Mouse (Mus musculus): ENCODE data around the gene Lmo3.
A peak's percentile ranks its signal among the peaks of the same experiment; 100 is the strongest.

The Lmo3 gene

GRCm38 (mm10) chr6:138422671-138423321 is 159.0 kb downstream of the Lmo3 start:
- peak in 1 of 2 experiments; percentile 10 for DNase-seq (ENCODE audit: low spot score in 2 of 2)

- DNase-seq (ENCODE audit: low spot score in 2 of 2): no peak
These were observed 159.7 kb downstream of the Lmo3 start for GRCm38 (mm10) chr6:138421931-138422531.

GRCm38 (mm10) chr6:138421191-138421613 is 160.6 kb downstream of the Lmo3 start:
- DNase-seq (ENCODE audit: low spot score in 2 of 2): no peak

- no peak for DNase-seq (ENCODE audit: low spot score in 2 of 2)
These were observed 161.3 kb downstream of the Lmo3 start for GRCm38 (mm10) chr6:138420536-138420891.

GRCm38 (mm10) chr6:138419871-138420535 is 161.8 kb downstream of the Lmo3 start:
- no peak for DNase-seq (ENCODE audit: low spot score in 2 of 2)

- no peak for DNase-seq (ENCODE audit: low spot score in 2 of 2)
These were observed 169.7 kb downstream of the Lmo3 start for GRCm38 (mm10) chr6:138412075-138412474.

GRCm38 (mm10) chr6:138402031-138402430 is 179.7 kb downstream of the Lmo3 start:
- no peak for DNase-seq (ENCODE audit: low spot score in 2 of 2)

GRCm38 (mm10) chr6:138398836-138399235 is 182.9 kb downstream of the Lmo3 start:
- no peak for DNase-seq (ENCODE audit: low spot score in 2 of 2)

- no peak for DNase-seq (ENCODE audit: low spot score in 2 of 2)
These were observed 190.7 kb downstream of the Lmo3 start for GRCm38 (mm10) chr6:138391085-138391484.

GRCm38 (mm10) chr6:138388168-138388936 is 193.4 kb downstream of the Lmo3 start:
- no peak for DNase-seq (ENCODE audit: low spot score in 2 of 2)

- DNase-seq (ENCODE audit: low spot score in 2 of 2): no peak
These were observed 198.6 kb downstream of the Lmo3 start for GRCm38 (mm10) chr6:138383208-138383607.

GRCm38 (mm10) chr6:138371176-138371575 is 210.6 kb downstream of the Lmo3 start:
- DNase-seq (ENCODE audit: low spot score in 2 of 2): no peak

GRCm38 (mm10) chr6:138364111-138364510 is 217.7 kb downstream of the Lmo3 start:
- DNase-seq (ENCODE audit: low spot score in 2 of 2): peak in 1 of 2 experiments; percentile 8

- no peak for DNase-seq (ENCODE audit: low spot score in 2 of 2)
These were observed 231.0 kb downstream of the Lmo3 start for GRCm38 (mm10) chr6:138350587-138351345.

GRCm38 (mm10) chr6:138346558-138346957 is 235.2 kb downstream of the Lmo3 start:
- no peak for DNase-seq (ENCODE audit: low spot score in 2 of 2)

GRCm38 (mm10) chr6:138335858-138336257 is 245.9 kb downstream of the Lmo3 start:
- no peak for DNase-seq (ENCODE audit: low spot score in 2 of 2)

GRCm38 (mm10) chr6:138333991-138334390 is 247.8 kb downstream of the Lmo3 start:
- no peak for DNase-seq (ENCODE audit: low spot score in 2 of 2)

- DNase-seq (ENCODE audit: low spot score in 2 of 2): peak in 1 of 2 experiments; percentile 2
These were observed 255.9 kb downstream of the Lmo3 start for GRCm38 (mm10) chr6:138325744-138326400.

- no peak for DNase-seq (ENCODE audit: low spot score in 2 of 2)
These were observed 256.6 kb downstream of the Lmo3 start for GRCm38 (mm10) chr6:138325145-138325544.

- DNase-seq (ENCODE audit: low spot score in 2 of 2): no peak
These were observed 258.4 kb downstream of the Lmo3 start for GRCm38 (mm10) chr6:138323325-138323724.

GRCm38 (mm10) chr6:138320190-138320737 is 261.5 kb downstream of the Lmo3 start:
- no peak for DNase-seq (ENCODE audit: low spot score in 2 of 2)
